Mouse (Mus musculus) cerebellum, adult (tissue): Measurements from ENCODE around the gene Kiz.

Experiments used
- ATAC-seq: cut with Nextera tagmentation; 2 replicates; pipeline ENCODE4 v1.9.2; 2017; ENCODE audit warnings: mild to moderate bottlenecking, moderate library complexity, mixed read lengths; ENCODE audit not compliant: insufficient number of reproducible peaks, low FRiP score, low TSS enrichment

Kiz gene

DNA sequence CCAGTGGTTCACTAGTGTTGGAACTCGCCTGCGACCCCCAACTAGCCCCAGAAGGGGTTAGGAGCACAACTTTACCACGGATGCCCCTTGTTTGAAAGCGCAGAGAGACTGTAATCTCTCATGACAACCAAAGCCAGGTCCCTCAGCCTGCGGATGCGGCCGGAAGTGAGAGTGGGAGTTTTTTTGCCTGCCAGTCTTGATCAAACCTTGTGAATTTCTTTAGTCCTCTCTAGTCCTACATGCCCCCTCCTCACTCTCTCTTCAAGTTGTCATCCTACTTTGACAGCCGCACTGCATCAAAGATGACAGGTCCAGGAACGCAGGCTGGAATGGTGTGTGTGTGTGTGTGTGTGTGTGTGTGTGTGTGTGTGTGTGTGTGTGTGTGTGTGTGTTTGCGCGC, 456 bp downstream of the Kiz start:
- no peak; the same call in 1 of the 2 replicates for ATAC-seq

DNA sequence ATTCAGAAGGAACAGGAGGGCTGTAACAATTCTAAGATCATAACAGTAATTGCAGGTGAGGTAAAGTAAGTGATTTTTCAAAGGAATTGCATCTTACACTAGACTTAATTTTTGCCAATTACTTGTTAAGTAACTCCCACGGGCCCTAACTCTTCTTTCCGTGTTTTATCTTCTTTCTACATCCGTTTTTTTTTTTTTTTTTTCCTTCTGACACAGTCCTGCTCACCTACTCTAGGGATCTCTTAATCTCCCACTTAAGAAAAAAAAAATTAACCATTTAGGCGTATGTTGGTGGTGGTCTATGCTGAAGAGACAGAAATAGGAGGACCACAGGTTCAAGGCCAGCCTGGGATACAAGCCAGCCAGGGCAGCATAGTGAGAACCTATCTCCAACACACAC, 1.2 kb downstream of the Kiz start:
- ATAC-seq = no peak

DNA sequence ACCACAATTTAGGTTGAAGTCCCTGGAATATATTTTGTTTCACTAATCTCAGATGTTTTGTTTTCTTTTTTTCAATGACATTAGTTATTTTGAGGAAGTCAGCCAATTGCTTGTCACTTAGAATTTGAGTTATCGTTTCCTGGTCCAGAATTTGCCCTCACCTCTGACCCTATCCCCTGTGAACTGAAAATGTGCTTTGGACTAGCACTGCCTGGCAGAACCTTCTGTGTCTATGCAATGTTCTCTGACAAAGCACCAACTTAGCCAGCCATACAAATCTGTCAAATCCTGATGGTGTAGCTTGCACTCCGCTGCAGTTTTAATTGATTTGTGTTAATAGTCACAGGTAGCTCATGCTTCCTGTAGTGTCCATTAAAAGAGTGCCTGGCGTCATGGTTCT, 10.1 kb downstream of the Kiz start:
- no peak for ATAC-seq

DNA sequence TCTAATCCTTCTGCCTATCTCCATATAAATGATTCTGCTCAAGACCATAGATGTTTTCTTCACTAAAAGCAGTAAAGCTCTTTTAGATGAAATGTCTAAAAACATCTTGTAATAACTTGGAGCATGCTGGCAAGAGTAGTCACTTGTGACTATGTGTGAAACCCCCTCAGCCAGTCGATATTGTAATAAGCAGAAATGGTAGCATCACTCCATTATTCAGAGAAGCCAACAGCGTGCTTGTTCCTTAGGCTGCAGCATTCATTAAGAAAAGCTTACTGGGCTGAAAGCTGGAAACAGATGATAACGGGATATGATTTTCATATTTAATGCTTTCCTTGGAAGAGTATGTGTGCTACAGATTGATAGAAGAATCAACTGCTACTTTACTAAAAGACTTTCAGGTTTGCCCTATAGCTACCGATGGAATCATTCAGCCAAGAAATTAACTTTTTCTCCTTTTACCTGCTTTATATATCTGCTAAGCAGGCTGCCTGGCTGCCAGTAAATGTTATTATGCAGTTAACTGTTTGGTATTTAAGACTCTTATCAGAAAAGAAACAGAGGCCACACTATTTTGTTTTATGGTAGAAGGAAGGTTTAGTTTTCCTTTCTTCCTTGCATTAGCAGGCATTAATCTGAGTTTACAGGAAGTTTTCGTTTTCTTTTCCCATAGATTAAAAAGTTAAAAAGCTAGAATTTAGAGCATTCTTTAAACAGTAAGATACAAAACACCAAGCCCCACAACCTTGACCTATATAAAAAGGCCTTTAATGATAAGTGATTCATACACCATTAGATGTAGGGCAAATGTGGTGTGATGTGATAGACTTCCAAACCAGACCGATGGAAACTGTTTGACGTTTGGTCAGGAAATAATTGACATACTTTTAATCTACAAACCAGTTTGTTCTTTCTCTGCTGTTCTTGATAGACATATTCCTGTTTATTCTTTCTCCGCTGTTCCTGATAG, 15.9 kb downstream of the Kiz start:
- ATAC-seq = no peak

DNA sequence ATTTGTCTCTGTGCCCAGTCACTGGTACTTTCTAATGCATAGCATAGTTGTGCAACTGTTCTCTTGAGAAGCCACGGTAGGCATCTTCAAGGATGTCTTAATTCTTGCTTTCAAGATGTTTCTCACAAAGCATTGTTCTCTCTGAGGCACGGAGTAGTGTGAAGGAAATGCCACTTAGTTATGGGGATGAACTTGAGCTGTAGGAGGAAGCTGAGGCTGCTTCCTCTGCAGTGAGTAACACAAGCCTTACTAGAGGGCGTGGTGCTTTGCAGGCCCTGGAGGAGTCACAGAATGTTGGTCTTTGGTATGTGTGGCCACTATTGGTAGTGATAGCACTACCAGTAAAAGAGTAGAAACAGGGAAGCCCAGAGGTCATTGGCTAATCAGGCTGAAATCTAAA, 17.0 kb downstream of the Kiz start:
- no peak for ATAC-seq

DNA sequence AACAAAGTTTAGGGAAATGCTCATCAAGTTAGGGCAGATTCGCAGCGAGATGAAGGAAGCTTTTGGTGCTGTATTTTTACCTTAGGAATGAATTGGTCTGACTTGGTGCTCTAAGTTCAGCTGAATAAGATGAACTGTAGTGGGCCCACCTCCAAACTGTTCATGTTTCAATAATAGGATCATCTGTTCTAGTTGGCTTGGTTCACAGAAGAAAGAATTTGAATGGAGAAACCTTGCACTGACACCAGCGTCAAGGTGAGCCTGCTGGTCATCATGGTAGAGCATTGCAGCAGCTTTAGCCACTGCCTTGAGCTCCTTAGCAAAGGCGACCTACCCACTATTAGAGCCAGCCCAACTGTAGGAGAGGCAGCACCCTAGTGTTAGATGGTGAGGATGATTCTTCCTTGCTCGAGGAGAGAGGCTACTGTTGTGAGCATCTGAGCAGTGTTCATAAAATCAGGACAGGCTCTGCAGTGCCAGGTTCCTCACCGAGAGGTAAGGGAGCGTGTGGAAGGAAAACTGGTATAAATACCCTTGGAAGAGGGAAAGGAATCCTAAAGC, 18.3 kb downstream of the Kiz start:
- peak; percentile 67 for ATAC-seq

- no peak for ATAC-seq
Measured at GRCm38 (mm10) chr2:146877423-146878098, 21.9 kb downstream of the Kiz start.

GRCm38 (mm10) chr2:146881623-146882022, 26.0 kb downstream of the Kiz start:
- ATAC-seq = no peak

GRCm38 (mm10) chr2:146884291-146884855, 28.7 kb downstream of the Kiz start:
- ATAC-seq = no peak

DNA sequence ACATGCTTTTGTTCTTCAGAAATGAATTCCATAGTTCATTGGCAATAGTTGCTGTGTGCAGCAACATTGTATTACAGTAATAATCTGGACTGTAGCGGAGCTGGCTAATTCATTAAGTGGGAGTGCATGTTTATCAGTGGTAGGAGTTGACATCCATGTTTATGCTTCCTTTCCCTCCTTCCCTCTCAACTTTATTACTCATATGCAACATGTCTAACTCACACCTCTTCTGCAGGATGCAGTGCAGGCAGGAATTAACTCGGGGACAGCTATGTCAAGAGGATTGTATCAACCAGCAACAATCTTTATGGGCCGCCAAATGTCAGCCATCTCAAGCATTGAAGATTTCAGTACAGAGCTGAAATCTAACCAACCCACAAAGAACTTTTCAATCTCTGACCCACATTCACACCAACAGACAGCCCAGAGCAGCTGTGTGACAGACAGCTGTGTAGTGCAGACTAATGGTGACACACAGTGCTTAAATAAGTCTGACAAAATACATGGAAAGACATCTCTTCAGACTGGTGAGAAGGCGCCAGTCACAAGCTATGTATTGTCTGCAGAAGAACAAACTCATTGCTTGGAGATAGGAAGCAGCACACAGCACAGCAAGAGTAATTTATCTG, 33.2 kb downstream of the Kiz start:
- ATAC-seq = no peak

GRCm38 (mm10) chr2:146898977-146899376, 43.3 kb downstream of the Kiz start:
- no peak for ATAC-seq

DNA sequence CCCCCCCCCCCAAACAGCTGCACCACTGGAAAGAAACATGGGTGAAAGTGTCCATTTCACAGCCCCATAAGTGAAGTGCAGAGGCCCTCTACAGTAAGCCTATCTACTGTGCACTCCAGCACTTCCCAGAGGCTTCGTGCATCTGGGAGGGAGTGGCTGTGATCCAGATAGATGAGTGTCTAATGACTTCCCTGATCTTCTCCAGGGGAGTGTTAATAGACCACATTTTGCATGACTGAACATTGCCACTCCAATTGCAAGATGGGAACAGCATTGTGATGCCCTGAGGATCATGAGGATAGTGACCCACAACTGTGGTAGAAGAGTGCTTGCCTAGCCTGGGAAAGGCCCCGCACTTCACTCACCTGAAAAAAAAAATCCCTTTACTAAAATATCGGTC, 60.4 kb downstream of the Kiz start:
- ATAC-seq = no peak

DNA sequence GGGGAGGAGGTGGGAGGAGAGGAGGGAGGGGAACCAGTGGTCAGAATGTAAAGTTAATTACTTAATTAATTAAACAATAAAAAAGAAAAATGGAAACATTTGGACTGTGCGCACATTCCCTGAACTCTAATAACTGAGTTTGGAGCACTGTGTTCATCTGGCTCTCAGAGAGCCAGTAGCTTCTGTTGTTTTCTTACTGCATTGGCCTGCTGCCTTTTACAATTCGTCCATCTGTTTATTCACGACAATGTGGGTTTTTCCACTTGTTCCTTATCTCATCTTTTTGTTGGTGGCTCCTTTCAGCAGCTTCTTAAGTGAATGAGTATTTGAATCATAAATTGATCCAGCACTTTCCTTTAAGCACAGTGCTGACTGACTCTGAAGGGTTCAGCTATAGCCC, 62.1 kb downstream of the Kiz start:
- ATAC-seq = no peak

DNA sequence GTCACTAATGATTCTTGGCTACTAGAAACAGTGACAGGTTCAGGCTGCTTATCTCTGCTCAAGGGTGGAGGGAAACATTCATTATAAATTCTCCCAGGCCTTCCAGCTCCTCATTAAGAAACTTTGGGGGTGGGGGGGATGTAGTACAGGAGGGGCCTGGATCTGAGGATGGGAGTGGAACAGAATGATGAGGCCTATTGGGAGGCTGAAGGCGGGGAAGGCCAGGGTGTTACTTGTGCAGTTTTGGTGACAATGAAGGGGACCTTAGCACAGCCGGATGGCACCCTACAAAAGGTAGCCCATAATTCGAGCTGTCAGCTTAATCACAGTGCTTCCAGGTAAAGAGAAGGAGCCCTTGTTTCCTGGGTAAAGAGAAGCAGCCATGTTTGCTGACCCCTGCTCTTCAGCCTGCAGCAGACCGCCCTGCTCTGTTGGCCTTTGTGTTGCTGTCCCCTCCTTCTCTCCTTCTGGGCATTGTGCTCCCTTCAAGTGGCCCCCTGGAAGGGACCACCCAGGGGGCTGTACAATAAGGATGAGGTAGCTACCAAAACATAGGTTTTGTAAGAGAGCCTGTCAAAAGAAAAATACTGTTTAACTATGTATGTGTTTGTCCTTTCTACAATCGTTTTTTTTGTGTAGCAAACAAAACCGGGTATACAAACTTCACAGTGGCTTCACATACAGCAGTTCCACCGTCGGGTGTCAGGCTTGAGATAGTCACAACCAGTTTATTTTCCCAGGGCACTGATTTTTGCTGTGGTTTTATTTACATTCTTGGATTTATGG, 64.9 kb downstream of the Kiz start:
- no peak for ATAC-seq

DNA sequence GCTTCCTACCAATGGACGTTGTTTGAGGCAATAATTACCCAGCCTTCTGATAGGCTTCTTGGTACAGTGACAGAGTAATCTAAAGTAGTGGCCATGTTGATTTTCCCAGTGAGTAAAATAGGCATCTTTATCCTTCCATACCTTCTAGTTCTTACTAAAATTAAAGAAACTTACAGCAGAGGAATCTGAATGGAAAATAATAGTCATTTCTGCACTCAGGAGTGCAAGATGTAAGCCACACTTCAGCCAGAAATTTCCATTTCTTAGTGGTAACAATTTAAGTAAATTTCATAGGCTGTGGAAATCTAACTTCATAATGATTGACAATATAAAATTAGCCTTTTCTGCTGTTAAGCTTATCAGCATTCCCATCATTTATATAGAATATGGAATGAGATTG, 69.6 kb downstream of the Kiz start:
- ATAC-seq = no peak

- no peak for ATAC-seq
Measured at GRCm38 (mm10) chr2:146925846-146926245, 70.2 kb downstream of the Kiz start.

DNA sequence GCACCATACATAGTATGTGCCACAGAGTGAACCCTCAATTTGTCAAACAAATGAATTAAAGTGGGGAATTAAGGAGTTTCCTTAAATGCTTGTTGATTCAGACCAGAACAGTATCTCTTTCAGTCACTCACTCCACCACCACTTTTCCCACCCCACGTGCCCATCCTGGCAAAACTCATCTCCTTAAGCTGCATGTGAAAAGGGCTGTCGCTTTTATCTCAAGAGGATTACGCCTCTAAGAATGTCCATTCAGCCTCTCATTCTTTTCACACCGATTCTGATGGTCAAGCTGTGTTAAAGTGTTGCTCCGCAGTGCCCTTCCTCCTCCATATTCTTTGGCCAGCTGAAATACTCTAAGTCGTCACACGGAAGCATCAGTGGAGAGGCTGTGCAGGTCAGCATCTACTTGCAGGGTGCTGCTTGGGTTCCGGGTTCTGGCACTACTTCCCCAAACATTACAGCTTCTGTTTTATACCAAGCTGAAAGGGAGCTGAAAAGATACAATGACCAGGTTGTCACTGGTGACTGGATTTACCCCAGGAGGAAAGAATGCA, 92.6 kb downstream of the Kiz start:
- ATAC-seq = no peak

GRCm38 (mm10) chr2:146956366-146956765, 100.7 kb downstream of the Kiz start:
- ATAC-seq = no peak

DNA sequence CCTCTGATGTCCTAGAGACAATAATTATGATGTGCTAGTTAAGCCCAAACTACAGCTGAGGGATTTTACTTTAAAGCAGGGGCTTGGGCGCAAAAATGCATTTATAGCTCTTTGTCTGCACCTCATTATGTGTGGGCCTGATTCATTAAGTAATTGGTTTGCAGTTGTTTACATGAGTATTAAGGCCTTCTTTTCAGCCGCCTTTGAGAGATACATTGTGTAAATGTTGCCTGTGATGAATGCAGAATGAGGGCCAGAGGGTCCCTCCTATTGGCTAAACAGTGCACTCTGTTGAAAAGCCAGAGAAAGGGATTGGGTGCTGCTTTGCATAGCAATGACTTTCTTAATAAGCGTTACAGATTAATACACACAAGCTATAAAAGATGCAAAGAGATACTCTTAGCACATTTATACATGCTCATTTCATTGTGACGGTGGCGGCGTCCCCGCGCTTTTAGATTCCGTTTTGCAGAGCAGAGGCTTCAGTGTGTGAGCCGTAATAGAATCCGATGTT, 102.8 kb downstream of the Kiz start:
- no peak for ATAC-seq
